Mouse (Mus musculus): ENCODE results near the gene 4930550C14Rik. TPM values are rescaled to one million over a fixed set of nuclear protein-coding genes. Genes with fewer than 3 reads are reported as not detected.

4930550C14Rik gene
- total RNA-seq, 2 experiments from 2014 or later: 0.74 to 1.5 TPM

GRCm38 (mm10) chr9:53404050-53404752 lies 2.1 kb downstream of the 4930550C14Rik start:
- no peak for DNase-seq (ENCODE audit: low spot score in 2 of 2)

- peak; percentile 69 to 78 for DNase-seq (ENCODE audit: low spot score in 2 of 2)
Measured at GRCm38 (mm10) chr9:53404753-53405722, 2.9 kb downstream of the 4930550C14Rik start.

GRCm38 (mm10) chr9:53408548-53408947 lies 6.4 kb downstream of the 4930550C14Rik start:
- no peak for DNase-seq (ENCODE audit: low spot score in 2 of 2)

GRCm38 (mm10) chr9:53408953-53409361 lies 6.8 kb downstream of the 4930550C14Rik start:
- DNase-seq (ENCODE audit: low spot score in 2 of 2): no peak

GRCm38 (mm10) chr9:53409427-53409826 lies 7.3 kb downstream of the 4930550C14Rik start:
- DNase-seq (ENCODE audit: low spot score in 2 of 2): no peak

GRCm38 (mm10) chr9:53422133-53422896 lies 20.2 kb downstream of the 4930550C14Rik start:
- DNase-seq (ENCODE audit: low spot score in 2 of 2): no peak

- DNase-seq (ENCODE audit: low spot score in 2 of 2): no peak
Measured at GRCm38 (mm10) chr9:53426726-53427125, 24.6 kb downstream of the 4930550C14Rik start.

- no peak for DNase-seq (ENCODE audit: low spot score in 2 of 2)
Measured at GRCm38 (mm10) chr9:53427638-53428037, 25.5 kb downstream of the 4930550C14Rik start.

- DNase-seq (ENCODE audit: low spot score in 2 of 2): no peak
Measured at GRCm38 (mm10) chr9:53435830-53436570, 33.9 kb downstream of the 4930550C14Rik start.

- DNase-seq (ENCODE audit: low spot score in 2 of 2): no peak
Measured at GRCm38 (mm10) chr9:53450609-53451008, 48.5 kb downstream of the 4930550C14Rik start.

- no peak for DNase-seq (ENCODE audit: low spot score in 2 of 2)
Measured at GRCm38 (mm10) chr9:53452038-53452437, 49.9 kb downstream of the 4930550C14Rik start.

- no peak for DNase-seq (ENCODE audit: low spot score in 2 of 2)
Measured at GRCm38 (mm10) chr9:53472806-53473518, 70.8 kb downstream of the 4930550C14Rik start.

Small RNA genes within 50 kb of the gene (microRNA-seq; reads per million reads assigned to microRNA genes)
- gene Mir130c (ENCODE audit: borderline number of aligned reads in 2 of 2): 0 reads per million in 2 experiments

Other genes starting within 250 kb of the 4930550C14Rik start
- 10 to 100 TPM; 15.5 to 18.4 TPM for gene Ddx10, start 154.3 kb upstream of the 4930550C14Rik start, total RNA-seq (2021)
- under 1 TPM; 0.13 to 0.20 TPM for gene Exph5, start 100.7 kb upstream of the 4930550C14Rik start, total RNA-seq (2021)
- 1 to 10 TPM; 7.9 to 9.3 TPM for gene Kdelc2, start 18.3 kb upstream of the 4930550C14Rik start, total RNA-seq (2021)
- 10 to 100 TPM in 1 of 2 experiments, 1 to 10 TPM in 1; 8.7 to 13.3 TPM for gene Atm, start 134.4 kb downstream of the 4930550C14Rik start, total RNA-seq (2021)
- gene Npat, start 134.7 kb downstream of the 4930550C14Rik start, total RNA-seq (2021): 1 to 10 TPM; 8.2 to 8.9 TPM
- 100 to 1,000 TPM; 150 to 195 TPM for gene Acat1, start 208.1 kb downstream of the 4930550C14Rik start, total RNA-seq (2021)

Measured in adrenal gland, adult 18-20 months (tissue).